Mouse (Mus musculus) brain, adult 2 months (tissue): ENCODE measurements around the gene Gm11114.

Experiments
- DNase-seq: peaks from one replicate; pipeline ENCODE4 v3.0.0; 2011; ENCODE audit warnings: low read depth, low spot score

Gm11114 gene

GRCm38 (mm10) chr9:85357154-85357860, 44.7 kb downstream of the Gm11114 start:
- no peak for DNase-seq
